Mouse (Mus musculus) embryonic facial prominence, embryonic 15.5 days (tissue): Measurements from ENCODE around the gene Rab11fip4. TPM values are rescaled to one million over a fixed set of nuclear protein-coding genes. Genes with fewer than 3 reads are reported as not detected.

Experiments
- ATAC-seq: fragments of 200-750 bp; cut with Nextera tagmentation; 2 replicates; pipeline ENCODE4 v1.8.0; 2017; ENCODE audit warnings: low read depth, moderate TSS enrichment; ENCODE audit not compliant: insufficient number of reproducible peaks, low FRiP score, low TSS enrichment
- H3K27ac ChIP-seq: fragments of 300-500 bp; sonication (generic); replicated peaks from 2 replicates; pipeline ENCODE4 v1.5.1; 2015; ENCODE audit warnings: mild to moderate bottlenecking, inconsistent platforms
- H3K27me3 ChIP-seq: fragments of 300-500 bp; sonication (generic); 2 replicates; pipeline ENCODE4 v1.6.1; 2015; ENCODE audit warnings: inconsistent platforms
- H3K36me3 ChIP-seq: fragments of 300-500 bp; sonication (generic); 2 replicates; pipeline ENCODE4 v1.6.1; 2015; ENCODE audit warnings: mild to moderate bottlenecking, inconsistent platforms
- H3K4me1 ChIP-seq: fragments of 300-500 bp; sonication (generic); 2 replicates; pipeline ENCODE4 v1.6.1; 2015; ENCODE audit warnings: inconsistent platforms
- H3K4me2 ChIP-seq: fragments of 300-500 bp; sonication (generic); replicated peaks from 2 replicates; pipeline ENCODE4 v1.6.1; 2015; ENCODE audit warnings: mild to moderate bottlenecking, inconsistent platforms
- H3K4me3 ChIP-seq: fragments of 300-500 bp; sonication (generic); replicated peaks from 2 replicates; pipeline ENCODE4 v1.5.1; 2015; ENCODE audit warnings: mild to moderate bottlenecking, inconsistent platforms
- H3K9ac ChIP-seq: fragments of 300-500 bp; sonication (generic); 2 replicates; pipeline ENCODE4 v1.6.1; 2015; ENCODE audit warnings: inconsistent platforms
- H3K9me3 ChIP-seq: fragments of 300-500 bp; sonication (generic); replicated peaks from 2 replicates; pipeline ENCODE4 v1.6.1; 2016; ENCODE audit warnings: inconsistent platforms
- WGBS: fragments of 180-500 bp; shearing (Covaris S2); methylation state at CpG from one replicate; pipeline ENCODE4 v1.1.7; 2015; 5-methylcytosine and 5-hydroxymethylcytosine counted together
- polyA plus RNA-seq: library from polyadenylated mRNA; unstranded; fragments of >200 nt; fragmentation: Nextera tagmentation; extraction: Ambion mirVana; gene quantifications from 2 replicates; pipeline ENCODE4 v1.2.1, GENCODE M21; 2015

Rab11fip4 gene
- polyA plus RNA-seq, 1 experiment from 2014 or later, result 6.0 TPM

- Histone ChIP-seq H3K9ac (no peak overlapping the region), H3K9me3 (no peaks in the 10 kb centered on the region), H3K27ac (no peak overlapping the region), H3K27me3 (peaks cover 10% of the 10 kb centered on the region), H3K36me3 (no peaks in the 10 kb centered on the region), H3K4me3 (no peak overlapping the region), H3K4me2 (no peak overlapping the region), H3K4me1 (peaks cover 63% of the 10 kb centered on the region)
- ATAC-seq, result no peak
- WGBS, result 83% methylated on average over 6 of the region's 6 CpGs
These were observed 123.7 kb downstream of the Rab11fip4 start for GRCm38 (mm10) chr11:79714743-79715110.

- no peak overlapping the region for H3K27ac ChIP-seq
- WGBS, result 77% methylated on average over 8 of the region's 8 CpGs
- no peak for ATAC-seq
- H3K36me3 ChIP-seq, result no peaks in the 10 kb centered on the region
- no peak overlapping the region for H3K4me2 ChIP-seq
- H3K4me1 ChIP-seq, result peaks cover 57% of the 10 kb centered on the region
- no peak overlapping the region for H3K4me3 ChIP-seq
- H3K27me3 ChIP-seq, result peaks cover 4% of the 10 kb centered on the region; the same call in 1 of the 2 replicates
- H3K9ac ChIP-seq, result no peak overlapping the region
- H3K9me3 ChIP-seq, result no peaks in the 10 kb centered on the region
These were observed 124.3 kb downstream of the Rab11fip4 start for GRCm38 (mm10) chr11:79715316-79715715.

GRCm38 (mm10) chr11:79715733-79716452, 124.9 kb downstream of the Rab11fip4 start:
- no peaks in the 10 kb centered on the region for H3K36me3 ChIP-seq
- peaks cover 56% of the 10 kb centered on the region for H3K4me1 ChIP-seq
- H3K4me2 ChIP-seq, result no peak overlapping the region
- H3K9me3 ChIP-seq, result no peaks in the 10 kb centered on the region
- H3K27me3 ChIP-seq, result peaks cover 2% of the 10 kb centered on the region; the same call in 1 of the 2 replicates
- no peak for ATAC-seq
- H3K27ac ChIP-seq, result no peak overlapping the region
- H3K9ac ChIP-seq, result no peak overlapping the region
- 80% methylated on average over 6 of the region's 6 CpGs for WGBS
- H3K4me3 ChIP-seq, result no peak overlapping the region

- no peak overlapping the region; the same call in 1 of the 2 replicates for H3K27ac ChIP-seq
- 56% methylated on average over 2 of the region's 2 CpGs for WGBS
- no peak overlapping the region for H3K4me2 ChIP-seq
- H3K27me3 ChIP-seq, result peaks cover 2% of the 10 kb centered on the region; the same call in 1 of the 2 replicates
- no peaks in the 10 kb centered on the region for H3K36me3 ChIP-seq
- peaks cover 55% of the 10 kb centered on the region for H3K4me1 ChIP-seq
- H3K9ac ChIP-seq, result no peak overlapping the region
- no peaks in the 10 kb centered on the region for H3K9me3 ChIP-seq
- no peak overlapping the region for H3K4me3 ChIP-seq
- no peak for ATAC-seq
These were observed 125.4 kb downstream of the Rab11fip4 start for GRCm38 (mm10) chr11:79716453-79716749.

GRCm38 (mm10) chr11:79717271-79717670, 126.3 kb downstream of the Rab11fip4 start:
- Histone ChIP-seq H3K36me3 (no peaks in the 10 kb centered on the region), H3K4me1 (peaks cover 46% of the 10 kb centered on the region), H3K27me3 (0 out of 2 replicates have a peak, but pooled peaks cover 2% of the 10 kb centered on the region), H3K27ac (no peak overlapping the region), H3K4me2 (no peak overlapping the region), H3K9me3 (no peaks in the 10 kb centered on the region), H3K4me3 (no peak overlapping the region), H3K9ac (no peak overlapping the region)
- 71% methylated on average over 3 of the region's 3 CpGs for WGBS
- no peak for ATAC-seq

GRCm38 (mm10) chr11:79717801-79718200, 126.8 kb downstream of the Rab11fip4 start:
- Histone ChIP-seq H3K27me3 (0 out of 2 replicates have a peak, but pooled peaks cover under 1% of the 10 kb centered on the region), H3K4me1 (peaks cover 41% of the 10 kb centered on the region), H3K4me2 (no peak overlapping the region), H3K36me3 (no peaks in the 10 kb centered on the region), H3K9ac (no peak overlapping the region), H3K4me3 (no peak overlapping the region), H3K9me3 (no peaks in the 10 kb centered on the region), H3K27ac (no peak overlapping the region)
- ATAC-seq, result no peak
- 60% methylated on average over 7 of the region's 7 CpGs for WGBS

GRCm38 (mm10) chr11:79718202-79718601, 127.2 kb downstream of the Rab11fip4 start:
- Histone ChIP-seq H3K4me1 (peaks cover 37% of the 10 kb centered on the region), H3K27ac (no peak overlapping the region), H3K9ac (no peak overlapping the region), H3K27me3 (no peaks in the 10 kb centered on the region), H3K9me3 (no peaks in the 10 kb centered on the region), H3K36me3 (no peaks in the 10 kb centered on the region), H3K4me3 (no peak overlapping the region), H3K4me2 (no peak overlapping the region)
- 50% methylated on average over 6 of the region's 6 CpGs for WGBS
- ATAC-seq, result no peak

GRCm38 (mm10) chr11:79718829-79719346, 127.9 kb downstream of the Rab11fip4 start:
- no peaks in the 10 kb centered on the region for H3K9me3 ChIP-seq
- peaks cover 36% of the 10 kb centered on the region for H3K4me1 ChIP-seq
- H3K4me3 ChIP-seq, result no peak overlapping the region
- no peaks in the 10 kb centered on the region for H3K27me3 ChIP-seq
- no peak for ATAC-seq
- no peak overlapping the region for H3K9ac ChIP-seq
- H3K27ac ChIP-seq, result no peak overlapping the region
- H3K36me3 ChIP-seq, result no peaks in the 10 kb centered on the region
- WGBS, result 71% methylated on average over 8 of the region's 8 CpGs
- no peak overlapping the region for H3K4me2 ChIP-seq

GRCm38 (mm10) chr11:79720737-79721136, 129.7 kb downstream of the Rab11fip4 start:
- H3K4me3 ChIP-seq, result no peak overlapping the region
- no peak overlapping the region for H3K4me2 ChIP-seq
- no peak for ATAC-seq
- 59% methylated on average over 4 of the region's 4 CpGs for WGBS
- no peak overlapping the region for H3K9ac ChIP-seq
- H3K4me1 ChIP-seq, result peaks cover 26% of the 10 kb centered on the region
- no peaks in the 10 kb centered on the region for H3K27me3 ChIP-seq
- H3K9me3 ChIP-seq, result no peaks in the 10 kb centered on the region
- H3K27ac ChIP-seq, result no peak overlapping the region
- no peaks in the 10 kb centered on the region for H3K36me3 ChIP-seq

GRCm38 (mm10) chr11:79722811-79723210, 131.8 kb downstream of the Rab11fip4 start:
- WGBS, result 79% methylated on average over 5 of the region's 5 CpGs
- ATAC-seq, result no peak
- Histone ChIP-seq H3K27me3 (no peaks in the 10 kb centered on the region), H3K4me1 (peaks cover 8% of the 10 kb centered on the region), H3K36me3 (no peaks in the 10 kb centered on the region), H3K27ac (no peak overlapping the region), H3K4me3 (no peak overlapping the region), H3K9me3 (no peaks in the 10 kb centered on the region), H3K9ac (no peak overlapping the region), H3K4me2 (no peak overlapping the region)

- no peaks in the 10 kb centered on the region for H3K9me3 ChIP-seq
- peaks cover 15% of the 10 kb centered on the region for H3K4me1 ChIP-seq
- H3K4me2 ChIP-seq, result no peak overlapping the region
- ATAC-seq, result no peak
- H3K27me3 ChIP-seq, result no peaks in the 10 kb centered on the region
- no peaks in the 10 kb centered on the region for H3K36me3 ChIP-seq
- H3K4me3 ChIP-seq, result no peak overlapping the region
- no peak overlapping the region for H3K27ac ChIP-seq
- no peak overlapping the region for H3K9ac ChIP-seq
- 85% methylated on average over 6 of the region's 6 CpGs for WGBS
These were observed 134.0 kb downstream of the Rab11fip4 start for GRCm38 (mm10) chr11:79725005-79725404.
